Comparison of ENCODE assay signal across 18 mouse cellular contexts in genomic region chr2:61806346-61806825, GRCm38 (mm10). TPM values are rescaled to one million over a fixed set of nuclear protein-coding genes. Genes with fewer than 3 reads are reported as not detected.
DNase-seq lines count a peak whose midpoint lies in the region; ATAC-seq and TF ChIP-seq lines count a peak whose summit lies in the region.
"Had no signal": no experiment of that assay in that cellular context is flagged by ENCODE, and none has a peak within 500 bp of the region (broad histone marks: within the 10 kb centered on the region; RNA-seq: fewer than 3 reads in every experiment).

No protein-coding gene starts in this region.

- H3K4me2 ChIP-seq in hindbrain, embryonic 11.5 days (replicated peaks; ENCODE audit: low read depth, low read length), result no peak overlapping the region
- no peak overlapping the region for H3K4me2 ChIP-seq in hindbrain, postnatal 0 days (ENCODE audit: low read depth, low read length)
- no peak overlapping the region for H3K4me2 ChIP-seq in neural tube, embryonic 15.5 days
- peak overlapping the region; percentile 89 for H3K4me2 ChIP-seq in forebrain, embryonic 15.5 days (replicated peaks)

- peaks cover 5% of the 10 kb centered on the region for H3K4me1 ChIP-seq in hindbrain, embryonic 11.5 days (replicated peaks; ENCODE audit: control insufficient read depth, insufficient read depth, low read length)
- H3K4me1 ChIP-seq in hindbrain, postnatal 0 days (ENCODE audit: insufficient read depth, low read length), result 0 out of 2 replicates have a peak, but pooled peaks cover under 1% of the 10 kb centered on the region
- peaks cover 25% of the 10 kb centered on the region for H3K4me1 ChIP-seq in neural tube, embryonic 15.5 days
- H3K4me1 ChIP-seq in forebrain, embryonic 15.5 days, result peaks cover 31% of the 10 kb centered on the region

- no peak for ATAC-seq in hindbrain, embryonic 11.5 days (ENCODE audit: low FRiP score)
- ATAC-seq in hindbrain, postnatal 0 days, result no peak
- ATAC-seq in neural tube, embryonic 15.5 days (ENCODE audit: low FRiP score), result no peak
- no peak for ATAC-seq in forebrain, embryonic 15.5 days (replicated peaks)

- peak; percentile 50 for DNase-seq in hindbrain, embryonic 11.5 days (ENCODE audit: low spot score)
- no peak for DNase-seq in hindbrain, postnatal 0 days (ENCODE audit: low spot score)
- peak; percentile 39 for DNase-seq in neural tube, embryonic 10.5 days (ENCODE audit: extremely low spot score, low spot score)
- no peak for DNase-seq in frontal cortex, adult 2 months (ENCODE audit: extremely low spot score in 1 of 2, low spot score in 1 of 2)
- DNase-seq in gastrocnemius, postnatal 36 days, result no peak
- DNase-seq in kidney, postnatal 25 days, result no peak
- DNase-seq: cerebellum, adult 11 months; thymus, adult 2 months had no signal

- TF ChIP-seq CTCF in hindbrain, postnatal 0 days (IDR thresholded peaks at IDR 0.05; ENCODE audit: low read depth), result no peak

- H3K9me3 ChIP-seq in hindbrain, embryonic 11.5 days (ENCODE audit: control insufficient read depth, low read length), result no peaks in the 10 kb centered on the region
- no peaks in the 10 kb centered on the region for H3K9me3 ChIP-seq in hindbrain, postnatal 0 days (ENCODE audit: low read length)
- H3K9me3 ChIP-seq in neural tube, embryonic 15.5 days (replicated peaks), result no peaks in the 10 kb centered on the region
- no peaks in the 10 kb centered on the region for H3K9me3 ChIP-seq in forebrain, embryonic 15.5 days
- H3K9me3 ChIP-seq: kidney, embryonic 15.5 days; limb, embryonic 15.5 days; stomach, embryonic 15.5 days had no signal

- 0% methylated on average over 3 of the region's 3 CpGs for WGBS in hindbrain, embryonic 11.5 days
- WGBS in hindbrain, postnatal 0 days, result 8% methylated on average over 3 of the region's 3 CpGs
- 4% methylated on average over 3 of the region's 3 CpGs for WGBS in neural tube, embryonic 15.5 days
- whole genome bisulfite sequencing in forebrain, embryonic 15.5 days, result 4% methylated on average over 3 of the region's 3 CpGs

- intact Hi-C loops in gastrocnemius, postnatal 36 days (cut with DNase I), result no loop called here

- H3K9ac ChIP-seq in hindbrain, embryonic 11.5 days (ENCODE audit: low read depth, low read length), result no peak overlapping the region
- no peak overlapping the region for H3K9ac ChIP-seq in hindbrain, postnatal 0 days (replicated peaks; ENCODE audit: low read length)
- no peak overlapping the region for H3K9ac ChIP-seq in neural tube, embryonic 15.5 days (replicated peaks)
- H3K9ac ChIP-seq in forebrain, embryonic 15.5 days (replicated peaks), result peak overlapping the region; percentile 76
- H3K9ac ChIP-seq: kidney, embryonic 15.5 days; limb, embryonic 15.5 days; stomach, embryonic 15.5 days had no signal

- H3K27ac ChIP-seq in hindbrain, embryonic 11.5 days (ENCODE audit: low read depth, low read length), result no peak overlapping the region
- H3K27ac ChIP-seq in hindbrain, postnatal 0 days, result no peak overlapping the region
- no peak overlapping the region for H3K27ac ChIP-seq in neural tube, embryonic 15.5 days (replicated peaks)
- H3K27ac ChIP-seq in forebrain, embryonic 15.5 days (replicated peaks), result peak overlapping the region; percentile 95
- H3K27ac ChIP-seq: kidney, embryonic 15.5 days; limb, embryonic 15.5 days; stomach, embryonic 15.5 days had no signal

- H3K36me3 ChIP-seq in hindbrain, embryonic 11.5 days (ENCODE audit: control insufficient read depth, insufficient read depth, low read length), result no peaks in the 10 kb centered on the region
- no peaks in the 10 kb centered on the region for H3K36me3 ChIP-seq in hindbrain, postnatal 0 days (ENCODE audit: insufficient read depth, low read length)
- no peaks in the 10 kb centered on the region for H3K36me3 ChIP-seq in neural tube, embryonic 15.5 days
- no peaks in the 10 kb centered on the region for H3K36me3 ChIP-seq in forebrain, embryonic 15.5 days
- H3K36me3 ChIP-seq: kidney, embryonic 15.5 days; limb, embryonic 15.5 days; stomach, embryonic 15.5 days had no signal

- H3K27me3 ChIP-seq in hindbrain, embryonic 11.5 days (ENCODE audit: control insufficient read depth, insufficient read depth, low read length), result peaks cover 67% of the 10 kb centered on the region
- peaks cover 69% of the 10 kb centered on the region for H3K27me3 ChIP-seq in hindbrain, postnatal 0 days (ENCODE audit: insufficient read depth, low read length)
- peaks cover 75% of the 10 kb centered on the region for H3K27me3 ChIP-seq in neural tube, embryonic 15.5 days (replicated peaks)
- peaks cover 27% of the 10 kb centered on the region for H3K27me3 ChIP-seq in forebrain, embryonic 15.5 days

- no peak overlapping the region for H3K4me3 ChIP-seq in hindbrain, embryonic 11.5 days (ENCODE audit: low read depth, low read length)
- no peak overlapping the region for H3K4me3 ChIP-seq in hindbrain, postnatal 0 days (ENCODE audit: low read length)
- H3K4me3 ChIP-seq in neural tube, embryonic 15.5 days (replicated peaks), result no peak overlapping the region
- peak overlapping the region; percentile 50 for H3K4me3 ChIP-seq in forebrain, embryonic 15.5 days
- H3K4me3 ChIP-seq: stomach, embryonic 15.5 days had no signal

RNA-seq across cellular contexts. Expression of gene Tbr1, which starts 3.7 kb away (rescaled TPM):
- 0.11 TPM in 1 of 2 replicates, not detected in the other for polyA plus RNA-seq in hindbrain, embryonic 11.5 days (2014; fragmentation: Nextera tagmentation; extraction: Ambion mirVana)
- 0.58 and 1.1 TPM in 2 replicates for total RNA-seq in hindbrain, postnatal 0 days (2014; rRNA removed)
- 0.48 and 0.50 TPM in 2 replicates for polyA plus RNA-seq in hindbrain, postnatal 0 days (2015; fragmentation: Nextera tagmentation; extraction: Ambion mirVana)
- polyA plus RNA-seq in neural tube, embryonic 15.5 days (2015; fragmentation: Nextera tagmentation; extraction: Ambion mirVana), result 0.06 and 0.13 TPM in 2 replicates
- polyA plus RNA-seq in forebrain, embryonic 15.5 days (2015; fragmentation: Nextera tagmentation; extraction: Ambion mirVana), result 60.8 and 61.6 TPM in 2 replicates
- polyA plus RNA-seq in frontal cortex, adult 2 months (2012; rRNA removed), result 47.3 and 53.1 TPM in 2 replicates
- not detected for total RNA-seq in gastrocnemius, postnatal 36 days (2021)
- total RNA-seq: adrenal gland, adult 2 months; gastrocnemius, adult 8-10 months; heart, adult 8-10 months; heart, postnatal 10 days had no signal
- polyA plus RNA-seq: kidney, embryonic 15.5 days; liver, embryonic 16.5 days; stomach, embryonic 15.5 days had no signal

Comparison
In these comparisons a context has a peak if more than half of its experiments do, and no peak if none do; other contexts are left out.
1. DNase-seq: peak in hindbrain, embryonic 11.5 days (single experiment) and neural tube, embryonic 10.5 days (single experiment); none in hindbrain, postnatal 0 days (single experiment), frontal cortex, adult 2 months (0 of 2), gastrocnemius, postnatal 36 days (0 of 2) and kidney, postnatal 25 days (0 of 2).
2. RNA of gene Tbr1, which starts 3.7 kb away (polyA plus RNA-seq): 60.8 to 61.6 TPM in forebrain, embryonic 15.5 days and 47.3 to 53.1 TPM in frontal cortex, adult 2 months; 0.48 to 0.50 TPM in hindbrain, postnatal 0 days, 0.11 TPM in hindbrain, embryonic 11.5 days and 0.06 to 0.13 TPM in neural tube, embryonic 15.5 days; every median in the first group is over 10 times any median in the second.